Mouse (Mus musculus) stomach, embryonic 16.5 days (tissue): Measurements from ENCODE around the gene Amer2. TPM values are rescaled to one million over a fixed set of nuclear protein-coding genes. Genes with fewer than 3 reads are reported as not detected.

ENCODE experiments used
- ATAC-seq: fragments of 200-750 bp; cut with Nextera tagmentation; 2 replicates; pipeline ENCODE4 v1.8.0; 2017; ENCODE audit warnings: moderate number of reproducible peaks, moderate TSS enrichment; ENCODE audit not compliant: insufficient read depth, low FRiP score
- H3K27ac ChIP-seq: fragments of 300-500 bp; sonication (generic); 2 replicates; pipeline ENCODE4 v1.5.1; 2014; ENCODE audit warnings: low read length
- H3K27me3 ChIP-seq: fragments of 300-500 bp; sonication (generic); 2 replicates; pipeline ENCODE4 v1.6.1; 2014; ENCODE audit warnings: low read length, control low read depth, mixed read lengths; ENCODE audit not compliant: control insufficient read depth, insufficient read depth
- H3K36me3 ChIP-seq: fragments of 300-500 bp; sonication (generic); 2 replicates; pipeline ENCODE4 v1.6.1; 2014; ENCODE audit warnings: low read length; ENCODE audit not compliant: control insufficient read depth, insufficient read depth
- H3K4me1 ChIP-seq: fragments of 300-500 bp; sonication (generic); 2 replicates; pipeline ENCODE4 v1.6.1; 2014; ENCODE audit warnings: low read length, control low read depth, mixed read lengths; ENCODE audit not compliant: control insufficient read depth, insufficient read depth
- H3K4me2 ChIP-seq: fragments of 300-500 bp; sonication (generic); 2 replicates; pipeline ENCODE4 v1.6.1; 2014; ENCODE audit warnings: low read depth, low read length, mixed read lengths
- H3K4me3 ChIP-seq: fragments of 300-500 bp; sonication (generic); replicated peaks from 2 replicates; pipeline ENCODE4 v1.5.1; 2014; ENCODE audit warnings: mild to moderate bottlenecking, low read length
- H3K9ac ChIP-seq: fragments of 300-500 bp; sonication (generic); 2 replicates; pipeline ENCODE4 v1.6.1; 2014; ENCODE audit warnings: low read length
- H3K9me3 ChIP-seq: fragments of 300-500 bp; sonication (generic); replicated peaks from 2 replicates; pipeline ENCODE4 v1.6.1; 2016; ENCODE audit warnings: low read length, control low read depth; ENCODE audit not compliant: control insufficient read depth
- WGBS: fragments of 180-500 bp; shearing (Covaris S2); extraction: QIAGEN DNeasy Blood & Tissue Kit; methylation state at CpG from one replicate; pipeline ENCODE4 v1.1.7; 2014; 5-methylcytosine and 5-hydroxymethylcytosine counted together
- polyA plus RNA-seq: library from polyadenylated mRNA; unstranded; fragments of >200 nt; fragmentation: Nextera tagmentation; extraction: Ambion mirVana; gene quantifications from 2 replicates; pipeline ENCODE4 v1.2.1, GENCODE M21; 2015

Amer2 gene
- polyA plus RNA-seq, 1 experiment from 2014 or later, result 0.84 TPM

- whole genome bisulfite sequencing, result 49% methylated on average over 5 of the region's 5 CpGs
Measured at GRCm38 (mm10) chr14:60369667-60370315, 3.3 kb upstream of the Amer2 start.

GRCm38 (mm10) chr14:60377107-60377506 is 4.0 kb downstream of the Amer2 start:
- no peak for ATAC-seq
- H3K27ac ChIP-seq, result no peak overlapping the region
- 0 out of 2 replicates have a peak, but pooled peaks cover 13% of the 10 kb centered on the region for H3K27me3 ChIP-seq
- H3K9me3 ChIP-seq, result no peaks in the 10 kb centered on the region
- no peaks in the 10 kb centered on the region for H3K36me3 ChIP-seq
- no peak overlapping the region for H3K4me2 ChIP-seq
- 0 out of 2 replicates have a peak, but pooled peaks cover 2% of the 10 kb centered on the region for H3K4me1 ChIP-seq
- H3K4me3 ChIP-seq, result no peak overlapping the region
- H3K9ac ChIP-seq, result no peak overlapping the region
- WGBS, result 74% methylated on average over 2 of the region's 2 CpGs

More at GRCm38 (mm10) chr14:60369667-60370315, 3.3 kb upstream of the Amer2 start:
- H3K4me3 ChIP-seq, result no peak overlapping the region
- no peak overlapping the region for H3K27ac ChIP-seq
- H3K36me3 ChIP-seq, result no peaks in the 10 kb centered on the region
- no peak overlapping the region for H3K4me2 ChIP-seq
- no peak overlapping the region for H3K9ac ChIP-seq
- H3K4me1 ChIP-seq, result no peaks in the 10 kb centered on the region
- H3K9me3 ChIP-seq, result no peaks in the 10 kb centered on the region
- no peaks in the 10 kb centered on the region for H3K27me3 ChIP-seq
- ATAC-seq, result no peak

GRCm38 (mm10) chr14:60377546-60377945 is 4.5 kb downstream of the Amer2 start:
- no peak overlapping the region for H3K9ac ChIP-seq
- H3K36me3 ChIP-seq, result no peaks in the 10 kb centered on the region
- H3K9me3 ChIP-seq, result no peaks in the 10 kb centered on the region
- H3K4me3 ChIP-seq, result peak overlapping the region; percentile 60
- 0 out of 2 replicates have a peak, but pooled peaks cover 13% of the 10 kb centered on the region for H3K27me3 ChIP-seq
- 0 out of 2 replicates have a peak, but pooled peaks cover 2% of the 10 kb centered on the region for H3K4me1 ChIP-seq
- peak overlapping the region; percentile 90 for H3K4me2 ChIP-seq
- 39% methylated on average over 10 of the region's 10 CpGs for WGBS
- no peak for ATAC-seq
- no peak overlapping the region for H3K27ac ChIP-seq

GRCm38 (mm10) chr14:60378057-60378565 is 5.1 kb downstream of the Amer2 start:
- peak; percentile 61; the same call in 1 of the 2 replicates for ATAC-seq
- H3K4me3 ChIP-seq, result peak overlapping the region; percentile 60
- H3K4me1 ChIP-seq, result 0 out of 2 replicates have a peak, but pooled peaks cover 2% of the 10 kb centered on the region
- H3K9ac ChIP-seq, result peak overlapping the region; percentile 73
- no peaks in the 10 kb centered on the region for H3K36me3 ChIP-seq
- H3K27me3 ChIP-seq, result 0 out of 2 replicates have a peak, but pooled peaks cover 13% of the 10 kb centered on the region
- no peaks in the 10 kb centered on the region for H3K9me3 ChIP-seq
- H3K27ac ChIP-seq, result no peak overlapping the region
- peak overlapping the region; percentile 90 for H3K4me2 ChIP-seq
- under 1% methylated on average over 53 of the region's 53 CpGs for WGBS

- Histone ChIP-seq H3K27me3 (0 out of 2 replicates have a peak, but pooled peaks cover 13% of the 10 kb centered on the region), H3K4me3 (peak overlapping the region; percentile 60), H3K9me3 (no peaks in the 10 kb centered on the region), H3K27ac (no peak overlapping the region), H3K4me2 (peak overlapping the region; percentile 90), H3K9ac (peak overlapping the region; percentile 73), H3K36me3 (no peaks in the 10 kb centered on the region), H3K4me1 (0 out of 2 replicates have a peak, but pooled peaks cover 2% of the 10 kb centered on the region)
- WGBS, result 1% methylated on average over 76 of the region's 77 CpGs
- ATAC-seq, result peak; percentile 77; the same call in 1 of the 2 replicates
Measured at GRCm38 (mm10) chr14:60378566-60379322, 5.7 kb downstream of the Amer2 start.

- ATAC-seq, result no peak
Measured at GRCm38 (mm10) chr14:60379323-60379957, 6.4 kb downstream of the Amer2 start.

GRCm38 (mm10) chr14:60379958-60380330 is 6.9 kb downstream of the Amer2 start:
- 0 out of 2 replicates have a peak, but pooled peaks cover 2% of the 10 kb centered on the region for H3K4me1 ChIP-seq
- H3K9ac ChIP-seq, result no peak overlapping the region
- ATAC-seq, result no peak
- H3K4me2 ChIP-seq, result no peak overlapping the region
- H3K27me3 ChIP-seq, result 0 out of 2 replicates have a peak, but pooled peaks cover 13% of the 10 kb centered on the region
- 92% methylated on average over 8 of the region's 8 CpGs for WGBS
- no peak overlapping the region for H3K27ac ChIP-seq
- H3K9me3 ChIP-seq, result no peaks in the 10 kb centered on the region
- H3K36me3 ChIP-seq, result no peaks in the 10 kb centered on the region
- no peak overlapping the region for H3K4me3 ChIP-seq

More at GRCm38 (mm10) chr14:60379323-60379957, 6.4 kb downstream of the Amer2 start:
- 0 out of 2 replicates have a peak, but pooled peaks cover 2% of the 10 kb centered on the region for H3K4me1 ChIP-seq
- H3K4me2 ChIP-seq, result peak overlapping the region; percentile 90
- no peaks in the 10 kb centered on the region for H3K36me3 ChIP-seq
- H3K27ac ChIP-seq, result no peak overlapping the region
- no peaks in the 10 kb centered on the region for H3K9me3 ChIP-seq
- 0 out of 2 replicates have a peak, but pooled peaks cover 13% of the 10 kb centered on the region for H3K27me3 ChIP-seq
- H3K9ac ChIP-seq, result peak overlapping the region; percentile 73; the same call in 1 of the 2 replicates
- 57% methylated on average over 20 of the region's 20 CpGs for WGBS
- peak overlapping the region; percentile 60 for H3K4me3 ChIP-seq

GRCm38 (mm10) chr14:60381671-60382070 is 8.6 kb downstream of the Amer2 start:
- no peak overlapping the region for H3K4me2 ChIP-seq
- 0 out of 2 replicates have a peak, but pooled peaks cover 2% of the 10 kb centered on the region for H3K4me1 ChIP-seq
- H3K27ac ChIP-seq, result no peak overlapping the region
- no peak overlapping the region for H3K9ac ChIP-seq
- no peak for ATAC-seq
- H3K36me3 ChIP-seq, result no peaks in the 10 kb centered on the region
- WGBS, result 82% methylated on average over 4 of the region's 4 CpGs
- no peak overlapping the region for H3K4me3 ChIP-seq
- H3K9me3 ChIP-seq, result no peaks in the 10 kb centered on the region
- H3K27me3 ChIP-seq, result 0 out of 2 replicates have a peak, but pooled peaks cover 13% of the 10 kb centered on the region
